Mouse (Mus musculus): ENCODE measurements around the gene Gm13889.

GRCm38 (mm10) chr2:93909716-93910115 is 47.3 kb downstream of the Gm13889 start:
- TF ChIP-seq CTCF (IDR thresholded peaks at IDR 0.05; ENCODE audit: low read depth, low read length) (no peak), POLR2A (IDR thresholded peaks at IDR 0.05; ENCODE audit: extremely low read depth, insufficient read depth, low read length) (no peak)
